Mouse (Mus musculus) kidney, postnatal 25 days (tissue): Measurements from ENCODE around the gene Plppr3.

ENCODE experiments used
- DNase-seq, 2 experiments: peaks; one replicate each; pipeline ENCODE4 v3.0.0; 2021; ENCODE audit warnings: mixed read lengths in 2 of 2

Gene Plppr3

GRCm38 (mm10) chr10:79900951-79901410, 26.5 kb upstream of the Plppr3 start:
- no peak for DNase-seq

DNA sequence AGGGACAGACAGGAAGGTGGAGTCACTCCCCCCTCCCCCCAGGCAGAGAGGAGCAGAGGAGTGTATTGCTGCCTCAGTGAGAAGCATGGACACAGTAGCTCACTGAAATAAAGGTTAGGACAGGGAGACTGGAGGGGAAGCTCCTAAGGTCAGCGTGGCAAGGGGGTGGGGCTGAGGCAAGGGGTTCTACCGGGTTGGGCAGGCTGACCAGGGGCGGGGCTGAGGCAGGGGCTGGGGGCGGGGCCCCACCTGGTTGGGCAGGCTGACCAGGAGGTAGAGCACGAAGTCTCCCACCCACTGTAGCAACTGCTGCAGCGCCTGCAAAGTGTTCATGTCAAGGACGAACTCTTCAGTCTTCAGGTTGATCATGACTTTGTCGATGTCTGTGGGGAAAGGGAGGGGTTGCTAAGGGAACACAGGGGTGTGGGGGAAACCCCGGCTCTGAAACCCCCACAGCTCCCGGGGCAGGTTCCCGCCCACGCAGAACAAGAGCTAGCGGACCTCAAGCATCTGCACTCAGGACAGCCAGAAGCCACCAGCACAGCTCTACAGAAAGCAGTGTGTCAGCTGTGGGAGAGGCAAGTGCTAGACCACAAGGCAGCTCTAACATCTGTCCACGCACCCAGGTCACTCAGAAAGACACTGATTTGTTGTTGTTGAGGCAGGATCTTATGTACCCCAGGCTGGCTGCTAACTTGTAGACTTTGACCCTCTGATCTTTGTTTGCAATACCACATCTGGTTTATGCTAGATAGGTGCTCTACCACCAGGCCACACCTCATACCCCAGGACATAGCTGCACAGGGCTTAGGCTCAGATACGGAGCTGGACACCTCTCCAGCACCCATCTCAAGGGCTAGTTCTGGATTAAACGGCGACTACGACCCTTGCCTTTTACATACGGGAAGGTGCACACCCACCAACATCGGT, 23.1 kb upstream of the Plppr3 start:
- DNase-seq, result peak; percentile 53 to 83

DNA sequence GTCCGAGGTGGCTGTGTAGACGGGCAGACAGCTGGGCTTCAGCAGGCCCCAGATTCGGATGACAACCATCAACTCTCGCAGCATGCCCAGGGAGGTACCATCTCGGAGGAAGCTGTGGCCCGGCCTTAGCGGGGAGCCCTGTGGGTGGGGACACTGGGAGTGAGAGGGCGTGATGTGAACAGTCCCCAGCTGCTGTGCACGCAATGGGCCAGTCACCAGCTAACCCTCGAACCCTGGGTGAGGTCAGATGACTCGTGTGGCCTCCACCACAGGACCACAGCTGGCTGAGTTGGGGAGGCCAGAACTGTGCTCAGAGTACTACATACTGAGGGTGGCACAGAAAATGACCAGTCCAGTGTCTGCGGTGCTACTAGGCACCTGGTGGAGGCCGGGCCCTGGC, 22.4 kb upstream of the Plppr3 start:
- no peak for DNase-seq

DNA sequence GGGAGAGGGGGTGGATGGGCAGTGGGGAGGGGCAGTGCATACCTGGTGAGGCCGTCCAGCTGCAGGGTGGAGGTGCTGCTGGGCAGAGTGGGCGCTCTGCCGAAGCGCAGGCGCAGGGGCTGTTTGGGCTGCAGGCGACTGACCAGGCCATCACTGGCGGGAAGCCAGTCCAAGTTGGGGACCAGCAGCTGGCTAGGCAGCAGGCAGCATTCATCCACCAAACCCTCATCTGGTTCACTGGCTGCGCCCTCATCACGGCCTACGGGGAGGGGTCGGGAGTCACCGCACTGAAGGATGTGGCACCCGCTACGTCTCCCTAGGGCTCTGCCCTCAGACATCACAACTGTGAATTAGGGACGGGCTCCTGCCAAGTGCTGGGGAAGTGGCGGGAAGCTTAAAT, 21.9 kb upstream of the Plppr3 start:
- peak in 1 of 2 experiments; percentile 49 for DNase-seq

- DNase-seq, result peak; percentile 83 to 85
These were observed 18.2 kb upstream of the Plppr3 start for GRCm38 (mm10) chr10:79892451-79893118.

DNA sequence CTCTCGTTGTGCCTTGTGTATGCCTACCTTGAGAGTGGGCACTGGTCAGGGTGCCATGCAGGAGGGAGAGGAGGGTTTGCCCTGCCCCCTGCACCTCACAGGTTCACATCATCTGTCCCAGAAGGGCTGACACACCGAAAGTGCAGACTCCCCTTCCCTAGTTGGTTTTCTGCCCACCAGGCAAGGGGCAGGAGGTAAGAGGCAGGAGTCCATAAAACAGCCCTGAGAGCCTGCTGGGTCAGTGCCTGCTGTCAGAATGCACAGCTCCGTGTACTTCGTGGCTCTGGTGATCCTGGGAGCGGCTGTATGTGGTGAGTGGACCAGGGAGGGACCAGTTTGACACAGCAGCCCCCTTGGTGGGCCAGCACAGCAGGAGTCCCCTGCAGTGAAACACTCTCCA, 16.2 kb upstream of the Plppr3 start, which contains the start of gene Cfd:
Gene Cfd (plus strand): TSS at position 184 of the 400 bp plus-strand sequence.
- no peak for DNase-seq

DNA sequence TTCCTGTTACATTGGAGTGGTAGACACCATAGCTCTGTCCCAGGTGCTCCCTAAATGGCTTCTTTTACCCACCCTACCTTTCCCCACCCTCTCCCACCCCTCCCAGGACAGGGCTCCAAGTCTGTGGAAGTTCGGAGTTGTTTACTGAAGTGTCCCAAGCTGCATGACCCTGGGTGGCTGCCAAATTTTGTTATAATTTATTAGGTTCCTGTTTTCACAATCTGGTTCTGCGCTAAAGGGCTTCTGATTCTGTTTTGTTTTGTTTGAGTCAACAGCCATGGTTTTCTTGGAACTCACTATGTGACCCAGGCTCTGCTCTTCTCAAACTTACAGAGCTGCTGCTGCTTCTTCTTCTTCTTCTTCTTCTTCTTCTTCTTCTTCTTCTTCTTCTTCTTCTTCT, 15.0 kb upstream of the Plppr3 start:
- peak; percentile 47 to 73 for DNase-seq

GRCm38 (mm10) chr10:79886611-79887010, 12.2 kb upstream of the Plppr3 start:
- DNase-seq, result no peak

- no peak for DNase-seq
These were observed 11.6 kb upstream of the Plppr3 start, which contains the start of gene Elane for GRCm38 (mm10) chr10:79886054-79886453. Gene Elane, plus strand, starts transcription at chr10:79886247.

DNA sequence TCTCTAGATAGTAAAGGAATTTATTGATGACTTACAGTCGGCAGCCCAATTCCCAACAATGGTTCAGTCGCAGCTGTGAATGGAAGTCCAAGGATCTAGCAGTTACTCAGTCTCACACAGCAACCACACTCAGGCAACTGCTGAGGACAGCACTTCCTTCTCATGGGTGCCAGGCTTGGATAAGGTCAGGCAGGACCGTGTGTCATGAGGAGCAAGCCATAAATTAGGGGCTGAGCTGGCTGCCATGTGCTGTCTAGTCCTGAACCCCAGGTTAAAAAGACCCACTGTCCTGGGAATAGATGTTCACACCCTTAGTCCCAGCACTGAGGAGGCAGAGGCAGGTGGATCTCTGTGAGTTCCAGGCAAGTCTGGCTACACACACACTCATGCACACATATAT, 10.5 kb upstream of the Plppr3 start:
- DNase-seq, result peak in 1 of 2 experiments; percentile 47

- DNase-seq, result peak; percentile 92 to 94
These were observed 10.0 kb upstream of the Plppr3 start for GRCm38 (mm10) chr10:79884446-79884845.

DNA sequence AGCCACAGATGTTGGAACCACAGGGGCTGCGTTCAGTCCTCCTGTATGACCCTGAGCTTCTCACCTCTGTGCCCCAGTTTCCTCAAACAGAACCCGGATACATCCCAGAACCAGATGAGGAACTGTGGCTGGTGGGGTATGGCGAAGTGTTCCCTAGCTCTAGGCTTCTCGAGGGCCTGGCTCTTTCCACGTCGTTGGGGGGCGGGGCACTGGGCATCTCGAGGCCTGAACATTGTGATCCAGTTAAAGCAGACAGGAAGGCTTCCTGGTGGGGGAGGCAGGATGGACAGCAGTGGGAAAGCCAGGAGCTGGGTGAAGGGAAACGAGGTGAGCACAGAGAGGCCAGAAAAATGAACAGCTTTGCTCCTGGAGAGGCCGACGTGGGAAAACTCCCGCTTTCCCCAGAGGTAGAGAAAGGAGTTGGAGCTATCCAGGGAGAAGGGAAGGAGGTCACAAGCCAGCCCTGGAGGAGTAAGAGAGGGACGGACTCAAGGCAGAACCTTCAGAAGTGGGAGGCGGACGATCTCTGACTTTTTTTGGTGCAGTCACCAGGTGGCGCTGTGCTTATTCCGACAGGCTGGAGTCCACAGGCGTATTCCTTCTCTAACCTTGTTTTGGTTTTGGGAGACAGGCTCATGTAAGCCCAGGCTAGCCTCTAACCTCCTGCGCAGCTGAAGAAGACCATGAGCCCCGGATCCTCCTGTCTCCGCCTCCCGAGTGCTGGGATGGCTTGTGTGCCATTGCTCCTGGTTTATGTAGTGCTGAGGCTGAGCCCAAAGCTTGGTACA, 9.1 kb upstream of the Plppr3 start:
- DNase-seq, result peak; percentile 90 to 91

GRCm38 (mm10) chr10:79881981-79882380, 7.5 kb upstream of the Plppr3 start:
- DNase-seq, result peak in 1 of 2 experiments; percentile 50

GRCm38 (mm10) chr10:79880721-79881120, 6.3 kb upstream of the Plppr3 start:
- DNase-seq, result peak in 1 of 2 experiments; percentile 52

DNA sequence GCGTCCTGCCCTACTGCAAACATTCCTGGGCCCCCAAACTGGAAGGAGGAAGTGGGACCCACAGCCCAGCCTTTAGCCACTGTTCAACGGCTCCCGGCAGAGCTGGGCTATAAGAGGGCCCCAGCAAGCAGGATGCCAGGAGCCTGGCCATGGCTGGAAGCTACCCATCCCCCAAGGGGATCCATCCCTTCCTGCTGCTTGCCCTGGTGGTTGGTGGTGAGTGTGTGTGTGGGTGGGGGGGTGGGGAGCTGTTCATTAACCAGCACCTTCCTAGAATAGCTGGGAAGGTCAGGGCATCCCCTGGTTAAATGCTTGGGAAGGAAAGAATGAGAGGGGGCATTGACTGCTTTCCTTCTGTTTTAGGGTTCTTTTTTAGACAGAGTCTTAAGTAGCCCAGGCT, 5.1 kb upstream of the Plppr3 start:
- DNase-seq, result no peak

- peak; percentile 70 to 82 for DNase-seq
These were observed 3.3 kb upstream of the Plppr3 start for GRCm38 (mm10) chr10:79877757-79878156.

DNA sequence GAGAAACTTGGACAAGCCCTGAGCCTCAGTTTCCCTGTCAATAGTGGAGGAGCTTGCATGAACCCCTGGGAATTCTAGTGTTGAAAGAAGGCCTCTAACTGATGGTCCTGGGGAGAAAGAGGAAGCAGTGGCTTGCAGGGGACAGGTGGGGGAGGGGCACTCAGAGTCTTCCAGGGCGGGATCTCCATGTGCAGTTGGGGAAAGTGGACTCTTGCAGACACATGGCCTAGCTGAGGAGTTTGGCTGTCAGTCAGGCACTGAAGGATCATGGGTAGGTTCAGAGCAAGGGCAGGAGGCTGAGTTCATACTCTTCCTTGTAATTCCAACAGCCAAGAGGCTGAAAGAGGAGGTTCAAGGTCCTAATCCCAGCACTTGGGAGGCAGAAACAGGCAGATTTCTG, 2.7 kb upstream of the Plppr3 start:
- peak in 1 of 2 experiments; percentile 52 for DNase-seq

DNA sequence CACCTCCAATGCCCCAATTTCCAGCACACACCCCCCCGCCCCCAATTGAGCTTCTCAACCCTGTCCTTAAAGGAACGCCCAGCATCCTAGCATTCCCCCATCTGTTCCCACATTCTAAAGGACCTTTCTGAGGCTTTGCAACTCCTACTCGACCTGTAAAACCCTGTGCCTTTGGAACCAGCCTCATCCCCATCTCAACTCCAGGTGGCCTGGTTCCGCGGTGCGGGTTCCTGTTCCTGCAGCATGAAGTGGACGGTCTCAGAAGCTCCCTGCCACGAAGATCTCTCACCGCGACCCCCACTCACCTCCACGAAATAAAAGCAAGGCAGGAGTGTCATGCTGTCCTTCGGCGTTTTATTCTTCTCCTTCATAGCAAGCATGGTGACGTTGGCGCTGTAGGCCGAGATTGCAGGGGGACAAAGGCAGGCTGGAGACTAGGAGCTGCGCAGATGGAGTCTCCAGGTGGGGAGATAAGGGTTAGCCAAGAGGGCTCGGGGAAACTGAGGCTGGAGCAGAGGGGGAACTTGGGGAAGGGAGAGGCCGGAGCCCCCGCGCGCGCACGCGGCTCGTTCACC, 632 bp downstream of the Plppr3 start:
- DNase-seq, result no peak

- DNase-seq, result no peak
These were observed 1.1 kb downstream of the Plppr3 start for GRCm38 (mm10) chr10:79873313-79873712.

GRCm38 (mm10) chr10:79872862-79873261, 1.6 kb downstream of the Plppr3 start:
- DNase-seq, result no peak

DNA sequence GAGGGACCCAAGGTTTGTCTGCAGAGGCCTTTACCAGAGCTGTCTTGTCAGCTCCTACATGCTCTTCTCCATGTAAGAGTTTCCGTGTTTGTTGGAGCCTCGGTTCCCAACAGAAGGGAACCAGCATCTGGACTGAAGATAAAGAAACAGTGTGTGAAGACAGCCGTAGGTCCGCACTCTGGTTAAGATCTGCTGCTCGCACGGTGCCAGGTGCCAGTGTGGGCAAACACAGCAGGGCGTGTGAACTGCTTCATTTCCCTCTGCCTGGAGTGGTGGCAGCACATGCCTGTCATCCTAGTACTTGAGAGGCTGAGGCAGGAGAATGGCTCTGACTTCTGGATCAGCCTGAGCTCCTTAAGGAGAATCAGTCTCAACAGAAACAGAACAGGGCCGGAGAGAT, 2.6 kb downstream of the Plppr3 start:
- DNase-seq, result no peak

DNA sequence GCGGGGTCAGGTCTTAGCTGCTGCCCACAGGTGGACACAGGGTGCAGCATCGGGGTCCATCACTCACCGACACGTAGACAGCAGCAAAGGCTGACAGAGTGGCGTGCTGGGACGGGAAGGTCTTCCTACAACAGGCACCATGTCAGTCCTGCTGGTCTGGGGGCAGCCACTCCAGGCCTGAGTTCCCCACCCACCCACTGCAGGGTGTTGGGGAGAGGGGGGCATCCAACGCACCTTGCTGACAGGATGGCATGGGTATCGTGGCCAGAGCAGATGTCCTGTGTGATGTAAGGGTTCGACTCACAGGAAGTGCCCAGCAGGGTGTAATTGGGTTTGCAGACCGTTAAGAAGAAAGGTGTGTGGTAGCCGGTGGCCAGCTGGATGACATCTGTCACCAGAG, 7.8 kb downstream of the Plppr3 start:
- DNase-seq, result peak in 1 of 2 experiments; percentile 36
